In the genomic region with DNA sequence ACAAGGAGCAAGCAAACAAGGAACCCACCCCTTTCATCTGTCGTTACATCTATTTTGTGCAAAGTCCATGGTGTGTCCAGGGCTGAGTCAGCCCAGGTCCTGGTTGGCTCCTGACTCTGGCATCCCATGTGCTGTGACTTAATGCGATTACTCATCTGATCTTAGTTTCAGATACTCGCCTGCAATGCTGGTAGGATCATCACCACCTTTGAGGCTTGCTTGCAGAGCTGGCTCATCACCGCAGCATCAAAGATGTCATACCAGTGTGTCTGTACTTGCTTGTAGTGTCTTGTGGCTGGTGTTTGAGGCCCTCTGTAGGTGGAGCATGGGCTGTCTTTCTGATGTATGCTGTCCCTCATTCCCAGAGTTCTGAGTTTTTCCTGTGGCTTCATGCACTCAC, we compare ENCODE assay signal across 12 mouse cellular contexts.
DNase-seq lines count a peak whose midpoint lies in the region; ATAC-seq and TF ChIP-seq lines count a peak whose summit lies in the region.
"Had no signal": no experiment of that assay in that cellular context is flagged by ENCODE, and none has a peak within 500 bp of the region (broad histone marks: within the 10 kb centered on the region; RNA-seq: fewer than 3 reads in every experiment).

No protein-coding gene starts in this region.

- 0 out of 2 replicates have a peak, but pooled peaks cover under 1% of the 10 kb centered on the region for H3K9me3 ChIP-seq in forebrain, embryonic 10.5 days
- H3K9me3 ChIP-seq: heart, embryonic 12.5 days; liver, embryonic 15.5 days had no signal

- TF ChIP-seq CTCF in Patski (IDR thresholded peaks at IDR 0.05), result no peak

- CTCF ChIA-PET in Patski (lab: Charles Lee), result interaction anchor here (1.6 kb wide), 1 partner anchor 48 kb away, joined by 4 read pairs; no protein-coding TSS in a partner anchor

- in situ Hi-C loops in Patski (cut with MboI; ENCODE audit: low pct_unique_long_range_greater_than_20kb), result loop anchor here (5.0 kb wide), 1 partner anchor 155 kb away; no protein-coding TSS in a partner anchor

- H3K27me3 ChIP-seq in Patski, result no peaks in the 10 kb centered on the region
- H3K27me3 ChIP-seq in forebrain, embryonic 10.5 days (ENCODE audit: poor library complexity, severe bottlenecking), result no peaks in the 10 kb centered on the region
- H3K27me3 ChIP-seq: heart, embryonic 12.5 days; liver, embryonic 15.5 days had no signal

- H3K36me3 ChIP-seq in forebrain, embryonic 10.5 days (replicated peaks), result no peaks in the 10 kb centered on the region
- H3K36me3 ChIP-seq: heart, embryonic 12.5 days; liver, embryonic 15.5 days had no signal

- ATAC-seq in Patski, result peak; percentile 57
- ATAC-seq: hindbrain, embryonic 16.5 days had no signal

- 94% methylated on average over 4 of the region's 4 CpGs for WGBS in forebrain, embryonic 10.5 days

- POLR2A ChIA-PET in Patski (lab: Charles Lee), result no interaction called here

- peak; percentile 33 for DNase-seq in gastrocnemius, postnatal 14 days
- DNase-seq in gastrocnemius, postnatal 10 days, result no peak
- DNase-seq in 3134 (ENCODE audit: extremely low read depth, insufficient read length, low spot score) (peak; percentile 71), Patski (ENCODE audit: low read depth, low spot score) (no peak)
- peak; percentile 69 for DNase-seq in naive thymus-derived CD4-positive, alpha-beta T cell, adult 2 months (ENCODE audit: low read depth)
- no peak for DNase-seq in cerebellum, adult 9-10 months
- no peak for DNase-seq in frontal cortex, adult 2 months (ENCODE audit: extremely low spot score in 1 of 2, low spot score in 1 of 2)
- no peak for DNase-seq in forebrain, embryonic 10.5 days (ENCODE audit: extremely low spot score, low spot score)
- DNase-seq: cerebellum, adult 9-11 months had no signal

- H3K4me1 ChIP-seq in forebrain, embryonic 10.5 days, result peaks cover 10% of the 10 kb centered on the region
- H3K4me1 ChIP-seq: liver, embryonic 15.5 days had no signal

- intact Hi-C loops in gastrocnemius, postnatal 14 days (cut with DNase I; ENCODE audit: low total_unique reads), result no loop called here

- no peak overlapping the region for H3K4me3 ChIP-seq in forebrain, embryonic 10.5 days
- H3K4me3 ChIP-seq: heart, embryonic 12.5 days; liver, embryonic 15.5 days had no signal

- H3K27ac ChIP-seq in forebrain, embryonic 10.5 days, result no peak overlapping the region
- H3K27ac ChIP-seq: liver, embryonic 15.5 days had no signal

Comparison
In these comparisons a context has a peak if more than half of its experiments do, and no peak if none do; other contexts are left out.
1. DNase-seq: peak in gastrocnemius, postnatal 14 days (single experiment), 3134 (single experiment) and naive thymus-derived CD4-positive, alpha-beta T cell, adult 2 months (single experiment); none in gastrocnemius, postnatal 10 days (single experiment), Patski (single experiment), cerebellum, adult 9-10 months (single experiment), frontal cortex, adult 2 months (0 of 2) and forebrain, embryonic 10.5 days (single experiment).